Mouse (Mus musculus) cerebellum, adult 18-20 months (tissue): ENCODE results near the gene Helz.
A peak's percentile ranks its signal among the peaks of the same experiment; 100 is the strongest.

Source experiments
- DNase-seq, 2 experiments: peaks; one replicate each; pipeline ENCODE4 v3.0.0; 2021

Helz gene

GRCm38 (mm10) chr11:107617976-107618375 is 70.2 kb downstream of the Helz start:
- DNase-seq: no peak

DNA sequence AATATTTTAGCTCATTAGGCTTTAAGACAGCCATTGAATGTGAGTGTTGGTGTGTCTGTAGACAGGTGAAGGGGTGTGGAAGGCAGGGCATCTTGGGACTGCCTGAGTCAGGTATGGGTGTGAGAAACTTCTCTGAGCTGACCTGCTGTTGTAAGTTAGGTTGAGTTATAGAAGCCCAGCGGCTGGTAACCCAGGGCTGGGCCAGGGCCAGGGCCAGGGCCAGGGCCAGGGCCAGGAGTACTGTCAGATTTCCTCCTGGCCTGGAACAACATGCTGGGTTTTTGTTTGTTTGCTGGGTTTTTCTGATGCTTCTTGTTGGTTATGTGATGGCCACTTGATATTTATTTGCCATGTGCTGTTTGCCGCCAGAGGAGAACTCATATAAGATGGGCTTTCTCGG is 76.9 kb downstream of the Helz start:
- DNase-seq: no peak

GRCm38 (mm10) chr11:107625746-107626145 is 78.0 kb downstream of the Helz start:
- DNase-seq: no peak

DNA sequence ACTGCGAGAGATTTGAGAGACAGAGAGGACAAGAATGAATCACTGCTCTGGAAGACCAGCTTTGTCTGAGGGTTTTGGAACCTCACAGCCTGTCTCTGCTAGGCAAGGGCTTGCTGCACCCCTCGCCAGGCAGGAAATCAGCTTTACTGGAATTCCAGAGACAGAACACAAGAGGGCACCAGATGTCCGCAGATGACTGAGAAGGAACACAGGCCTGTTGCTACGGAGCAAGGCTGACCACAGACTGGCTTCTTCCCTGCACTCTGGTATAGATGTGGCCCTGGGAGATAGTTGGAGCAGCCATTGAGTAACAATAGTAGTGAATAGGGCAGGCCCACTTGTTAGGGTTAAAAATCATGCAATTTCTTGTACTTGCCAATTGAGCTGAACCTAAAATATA is 81.8 kb downstream of the Helz start:
- peak; percentile 58 to 64 for DNase-seq

DNA sequence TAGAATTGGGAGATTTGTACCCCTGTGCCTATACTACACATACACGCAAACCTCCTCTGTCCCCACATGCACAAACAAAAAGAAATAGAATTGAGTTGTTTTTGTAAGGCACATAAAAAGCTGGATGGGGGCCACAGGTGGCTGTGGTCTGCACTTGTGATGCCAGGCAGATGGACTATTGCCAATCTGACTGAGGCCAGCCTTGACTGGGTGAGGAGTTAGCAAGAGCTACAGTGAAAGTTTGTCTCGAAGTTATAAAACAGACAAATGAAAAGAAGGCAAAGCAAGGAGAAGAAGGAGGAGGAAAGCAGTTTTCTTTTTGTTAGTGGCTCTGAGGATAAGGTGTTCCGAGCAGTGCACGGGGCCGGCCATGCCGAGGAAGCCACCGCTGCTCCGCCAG is 82.2 kb downstream of the Helz start:
- DNase-seq: no peak

GRCm38 (mm10) chr11:107631124-107631523 is 83.4 kb downstream of the Helz start:
- no peak for DNase-seq

GRCm38 (mm10) chr11:107633563-107634146 is 85.9 kb downstream of the Helz start:
- DNase-seq: no peak

GRCm38 (mm10) chr11:107638137-107638536 is 90.4 kb downstream of the Helz start:
- no peak for DNase-seq

DNA sequence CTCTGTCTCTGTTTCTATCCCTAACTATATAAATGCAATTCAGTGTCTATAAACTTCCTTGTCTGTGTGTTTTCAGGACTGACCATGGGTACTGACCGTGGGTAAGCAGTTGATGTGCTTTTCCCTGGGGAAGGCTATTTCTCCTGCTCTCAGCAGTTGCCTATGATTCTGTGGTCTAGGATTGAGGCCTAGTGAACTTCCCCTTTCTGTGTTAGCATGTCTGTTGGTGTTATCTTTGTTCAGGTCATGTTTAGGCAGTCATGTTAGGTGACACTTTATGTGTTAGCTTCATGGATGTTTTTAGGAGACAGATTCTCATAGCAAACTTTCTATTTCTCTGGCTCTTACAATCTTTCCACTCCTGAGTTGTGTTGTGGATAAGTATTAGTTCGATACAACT is 91.9 kb downstream of the Helz start:
- no peak for DNase-seq

DNA sequence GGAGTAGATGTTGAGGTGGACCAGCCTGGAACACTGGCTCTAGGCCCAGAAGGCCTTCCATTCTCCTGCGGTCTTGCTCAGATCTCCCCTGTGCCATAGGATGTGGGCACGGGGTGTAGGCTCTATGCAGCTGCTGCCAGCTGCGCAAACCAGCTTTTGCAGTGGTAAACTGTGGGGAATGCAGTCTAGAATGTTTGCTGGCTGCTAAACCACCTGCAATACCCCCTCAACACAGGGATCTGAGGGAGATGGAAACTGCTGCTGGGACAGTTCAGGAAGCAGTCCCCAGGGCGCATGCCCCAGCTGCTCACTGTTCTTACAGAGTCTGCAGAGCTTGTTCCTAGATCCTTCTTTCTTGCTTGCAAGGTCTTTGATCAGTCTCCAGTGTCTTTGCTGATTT is 96.7 kb downstream of the Helz start:
- no peak for DNase-seq

- no peak for DNase-seq
Observed at GRCm38 (mm10) chr11:107647330-107647729, 99.6 kb downstream of the Helz start.

DNA sequence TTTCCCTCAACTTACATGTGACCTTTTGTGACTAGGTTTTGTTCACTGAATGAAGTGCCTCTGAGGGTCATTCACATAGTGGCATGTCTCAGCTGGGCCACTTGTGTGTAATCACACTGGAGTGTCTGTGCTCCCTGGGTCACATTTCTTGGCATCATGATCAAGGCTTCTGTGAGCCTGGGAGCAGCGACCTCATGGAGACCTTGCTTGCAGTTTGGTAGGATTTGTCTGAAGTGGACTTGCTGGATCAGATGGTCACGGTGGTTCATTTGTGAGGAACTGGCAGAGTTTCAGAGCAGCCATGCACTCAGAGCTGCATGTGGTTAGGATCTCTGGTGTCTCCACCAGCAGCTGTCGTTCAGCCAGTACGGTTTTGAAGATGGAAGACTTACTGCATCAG is 100.9 kb downstream of the Helz start:
- no peak for DNase-seq

DNA sequence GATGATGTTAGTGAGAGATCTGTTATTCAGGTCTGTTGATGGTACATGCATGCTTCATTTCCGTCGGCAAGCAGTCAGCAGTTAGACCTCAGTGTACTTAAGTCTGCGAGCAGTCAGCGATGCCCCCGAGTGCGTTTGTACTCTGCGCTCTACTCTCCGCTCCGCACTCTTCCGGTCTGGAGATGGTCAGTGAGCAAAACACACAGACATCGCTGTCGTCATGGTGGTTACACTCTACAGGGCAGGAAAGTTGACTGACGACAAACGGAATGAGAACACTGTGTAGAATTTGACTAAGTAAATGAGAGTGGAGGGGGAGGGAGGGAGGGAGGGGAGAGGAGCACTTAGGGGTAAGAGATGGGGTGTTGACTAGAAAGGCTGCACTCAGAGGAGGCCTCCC is 101.7 kb downstream of the Helz start:
- DNase-seq: no peak

DNA sequence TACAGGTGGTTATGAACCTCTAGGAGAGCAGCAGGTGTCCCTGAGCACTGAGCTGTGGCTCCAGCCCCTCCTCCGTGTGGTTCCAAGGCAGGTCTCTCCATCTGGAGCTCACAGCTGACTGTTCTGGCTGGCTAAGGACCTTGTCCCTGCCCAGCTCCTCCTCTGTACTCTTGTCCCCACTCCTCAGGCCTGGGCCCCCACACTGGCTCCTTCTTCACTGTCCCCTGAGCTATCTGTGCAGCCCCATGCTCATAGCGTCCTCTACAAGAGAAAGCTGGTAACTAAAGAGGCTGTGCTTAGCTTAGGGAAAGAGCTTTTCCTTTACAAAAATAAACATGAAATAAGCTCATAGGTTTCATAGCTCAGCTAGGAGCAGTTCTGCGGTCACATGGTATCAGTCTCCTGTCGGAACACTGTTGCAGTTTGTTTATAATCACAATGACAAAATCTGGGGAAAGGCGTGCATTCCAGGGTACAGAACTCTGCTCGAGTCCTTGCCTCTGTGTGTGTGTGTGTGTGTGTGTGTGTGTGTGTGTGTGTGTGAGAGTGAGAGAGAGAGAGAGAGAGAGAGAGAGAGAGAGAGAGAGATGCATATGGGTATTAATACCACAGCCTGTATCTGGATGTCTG is 102.8 kb downstream of the Helz start:
- no peak for DNase-seq

DNA sequence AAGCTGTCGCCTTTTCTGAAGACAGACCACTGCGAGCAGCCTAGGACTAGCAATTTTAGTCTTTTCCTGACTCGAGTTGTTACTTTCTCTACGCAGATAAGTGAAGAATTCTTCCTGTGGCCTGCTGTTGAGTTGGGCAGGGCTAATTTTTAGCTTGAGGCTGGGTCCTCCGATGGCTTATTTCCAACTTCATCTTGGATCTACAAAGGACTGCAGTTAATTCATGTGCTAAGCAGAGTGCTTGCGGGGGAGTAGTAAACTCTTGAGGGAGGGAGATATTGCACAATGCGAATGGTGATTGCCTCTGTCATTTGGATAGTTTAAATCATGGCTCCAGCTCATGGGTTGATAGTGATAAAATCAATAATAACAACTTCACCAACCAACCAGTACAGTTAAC is 103.7 kb downstream of the Helz start:
- no peak for DNase-seq

DNA sequence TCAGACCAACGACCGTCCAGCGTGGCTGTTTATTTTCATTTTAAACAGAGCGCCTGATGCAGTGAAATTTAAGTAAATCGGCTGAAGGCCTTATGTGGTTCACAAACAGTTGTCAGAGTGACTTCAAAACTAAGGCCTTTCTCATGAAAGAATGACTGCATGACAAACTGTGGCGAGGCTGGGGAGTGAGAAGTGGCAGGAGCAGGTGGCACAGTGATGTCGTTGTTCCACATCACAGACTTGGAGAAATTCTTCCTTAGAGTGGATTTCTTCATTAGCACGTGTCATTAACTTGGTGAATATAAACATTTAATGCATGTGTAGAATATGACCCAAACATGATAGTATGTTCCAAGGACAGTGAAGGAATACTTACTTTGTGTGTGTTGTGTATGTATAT is 104.4 kb downstream of the Helz start:
- no peak for DNase-seq

- no peak for DNase-seq
Observed at GRCm38 (mm10) chr11:107655538-107655937, 107.8 kb downstream of the Helz start.

- no peak for DNase-seq
Observed at GRCm38 (mm10) chr11:107657117-107657516, 109.4 kb downstream of the Helz start.

DNA sequence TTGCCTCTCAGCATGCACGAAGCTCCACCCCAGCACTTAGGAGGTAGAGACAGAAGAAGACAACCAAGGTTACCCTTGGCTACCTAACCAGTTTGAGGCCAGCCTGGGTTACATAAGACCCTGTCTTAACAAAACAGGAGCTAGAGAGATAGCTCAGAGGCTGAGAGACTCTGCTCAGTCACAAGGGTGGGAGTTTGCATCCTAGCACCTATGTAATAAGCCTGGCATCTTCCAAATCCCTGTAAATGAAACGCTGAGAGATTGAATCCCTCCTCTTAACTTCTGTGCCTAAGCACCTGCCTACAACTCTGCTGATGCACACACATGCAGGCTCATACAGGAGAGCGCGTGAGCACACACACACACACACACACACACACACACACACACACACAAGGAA is 112.7 kb downstream of the Helz start:
- no peak for DNase-seq

DNA sequence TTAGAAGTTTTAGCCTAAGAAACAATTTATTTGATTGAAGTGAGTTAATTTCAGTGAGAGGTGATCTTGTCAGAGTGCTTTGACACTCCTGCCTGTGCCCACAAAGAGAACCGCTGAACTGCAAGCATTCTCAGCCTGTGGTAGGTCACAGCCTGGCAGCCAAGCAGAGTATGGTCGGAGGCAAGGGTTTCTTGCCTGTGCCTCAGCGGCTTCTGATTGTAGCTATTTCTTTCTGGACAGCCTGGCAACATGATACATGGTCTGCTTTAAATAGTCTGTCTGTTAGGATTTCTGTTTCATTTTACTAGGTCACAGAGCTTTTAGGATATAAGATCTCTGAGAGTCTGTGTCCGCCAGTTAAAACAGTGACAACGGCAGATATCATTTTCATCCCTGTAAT is 114.9 kb downstream of the Helz start:
- DNase-seq: no peak

- no peak for DNase-seq
Observed at GRCm38 (mm10) chr11:107667542-107667941, 119.8 kb downstream of the Helz start.

GRCm38 (mm10) chr11:107668223-107668622 is 120.5 kb downstream of the Helz start:
- DNase-seq: no peak

GRCm38 (mm10) chr11:107668977-107669376 is 121.2 kb downstream of the Helz start:
- DNase-seq: no peak

- DNase-seq: no peak
Observed at GRCm38 (mm10) chr11:107674006-107674405, 126.3 kb downstream of the Helz start.

GRCm38 (mm10) chr11:107674601-107675000 is 126.9 kb downstream of the Helz start:
- no peak for DNase-seq
